Mouse (Mus musculus): ENCODE measurements around the gene Gm42372. TPM values are rescaled to one million over a fixed set of nuclear protein-coding genes. Genes with fewer than 3 reads are reported as not detected.

The Gm42372 gene
- polyA plus RNA-seq, 2 experiments from 2014 or later = 4.8 to 4.9 TPM

Other genes with a start within 250 kb of the Gm42372 start
- gene Ap2s1, start 244.7 kb upstream of the Gm42372 start, polyA plus RNA-seq (2017; shearing (Covaris generic)) = 10 to 100 TPM; 60.7 to 73.1 TPM
- 100 to 1,000 TPM; 142 to 182 TPM for gene Slc1a5, start 201.7 kb upstream of the Gm42372 start, polyA plus RNA-seq (2017; shearing (Covaris generic))
- 10 to 100 TPM; 19.2 TPM for gene Strn4, start 167.2 kb upstream of the Gm42372 start, polyA plus RNA-seq (2017; shearing (Covaris generic))
- gene Fkrp, start 166.4 kb upstream of the Gm42372 start, polyA plus RNA-seq (2017; shearing (Covaris generic)) = 10 to 100 TPM in 1 of 2 experiments, 1 to 10 TPM in 1; 6.8 to 11.2 TPM
- 10 to 100 TPM; 57.3 to 60.0 TPM for gene Prkd2, start 140.2 kb upstream of the Gm42372 start, polyA plus RNA-seq (2017; shearing (Covaris generic))
- not detected for gene Dact3, start 107.8 kb upstream of the Gm42372 start, polyA plus RNA-seq (2017; shearing (Covaris generic))
- gene Gng8, start 91.3 kb upstream of the Gm42372 start, polyA plus RNA-seq (2017; shearing (Covaris generic)) = not detected
- gene Ptgir, start 76.6 kb upstream of the Gm42372 start, polyA plus RNA-seq (2017; shearing (Covaris generic)) = 10 to 100 TPM in 1 of 2 experiments, 1 to 10 TPM in 1; 7.9 to 10.2 TPM
- gene Calm3, start 59.0 kb upstream of the Gm42372 start, polyA plus RNA-seq (2017; shearing (Covaris generic)) = 100 to 1,000 TPM in 1 of 2 experiments, 10 to 100 TPM in 1; 48.5 to 103 TPM
- not detected for gene Pnmal2, start 38.4 kb upstream of the Gm42372 start, polyA plus RNA-seq (2017; shearing (Covaris generic))
- not detected for gene Pnmal1, start 23.4 kb upstream of the Gm42372 start, polyA plus RNA-seq (2017; shearing (Covaris generic))
- under 1 TPM in 1 of 2 experiments, not detected in 1; 0.20 TPM for gene Ccdc8, start 9.6 kb downstream of the Gm42372 start, polyA plus RNA-seq (2017; shearing (Covaris generic))
- 10 to 100 TPM; 56.6 to 76.0 TPM for gene Ppp5c, start 44.8 kb downstream of the Gm42372 start, polyA plus RNA-seq (2017; shearing (Covaris generic))
- gene Hif3a, start 79.3 kb downstream of the Gm42372 start, polyA plus RNA-seq (2017; shearing (Covaris generic)) = under 1 TPM; 0.60 to 0.91 TPM
- gene Psg16, start 91.0 kb downstream of the Gm42372 start, polyA plus RNA-seq (2017; shearing (Covaris generic)) = 1 to 10 TPM in 1 of 2 experiments, under 1 TPM in 1; 0.13 to 1.4 TPM
- gene Ceacam3, start 167.2 kb downstream of the Gm42372 start, polyA plus RNA-seq (2017; shearing (Covaris generic)) = not detected
- gene Psg29, start 220.4 kb downstream of the Gm42372 start, polyA plus RNA-seq (2017; shearing (Covaris generic)) = not detected

Measured in CD4-positive, CD25-positive, alpha-beta regulatory T cell, adult 4 months (primary cell).